Mouse (Mus musculus) layer of hippocampus, adult 2 months (tissue): ENCODE data around the gene Nradd. TPM values are rescaled to one million over a fixed set of nuclear protein-coding genes. Genes with fewer than 3 reads are reported as not detected.

Experiments used
- DNase-seq, 2 experiments: peaks; one replicate each; pipeline ENCODE4 v3.0.0; 2022; ENCODE audit warnings: low spot score in 2 of 2
- H3K27ac ChIP-seq: fragments of 200-600 bp; 2 replicates; pipeline ENCODE4 v1.8.1; 2022
- H3K4me3 ChIP-seq: fragments of 200-600 bp; 2 replicates; pipeline ENCODE4 v1.8.1; 2022; ENCODE audit warnings: mild to moderate bottlenecking
- CTCF ChIP-seq: fragments of 200-600 bp; conservative IDR thresholded peaks from 2 replicates; pipeline ENCODE4 v1.8.1; 2022; ENCODE audit warnings: antibody characterized with exemption, mild to moderate bottlenecking, moderate library complexity
- total RNA-seq, 2 experiments: library from RNA; stranded (reverse); gene quantifications; 2 replicates each; pipeline ENCODE4 v1.2.3; 2021

Gene Nradd
- total RNA-seq, 2 experiments from 2014 or later = 1.9 to 3.4 TPM

DNA sequence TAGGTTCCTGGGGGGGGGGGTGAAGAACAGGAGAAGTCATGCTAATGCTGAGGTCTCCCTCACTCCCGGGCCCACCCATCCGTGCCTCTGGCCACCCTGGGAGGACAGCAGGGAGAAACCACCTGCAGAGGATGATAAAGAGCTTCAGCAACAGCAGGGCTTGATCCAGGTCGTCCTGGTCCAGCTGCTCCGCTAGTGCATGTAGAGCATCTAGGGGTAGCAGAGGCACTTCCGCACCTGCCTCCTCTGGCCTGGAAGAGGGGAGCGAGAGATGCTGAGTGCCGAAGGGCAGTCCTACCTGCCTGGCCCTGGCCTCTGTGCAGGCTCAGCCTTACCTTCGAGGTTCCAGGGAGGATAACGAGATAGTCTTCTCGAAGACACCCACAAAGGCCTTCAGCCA is 20.0 kb upstream of the Nradd start:
- no peak for TF ChIP-seq CTCF
- Histone ChIP-seq H3K27ac (no peak overlapping the region), H3K4me3 (no peak overlapping the region)
- DNase-seq = no peak

DNA sequence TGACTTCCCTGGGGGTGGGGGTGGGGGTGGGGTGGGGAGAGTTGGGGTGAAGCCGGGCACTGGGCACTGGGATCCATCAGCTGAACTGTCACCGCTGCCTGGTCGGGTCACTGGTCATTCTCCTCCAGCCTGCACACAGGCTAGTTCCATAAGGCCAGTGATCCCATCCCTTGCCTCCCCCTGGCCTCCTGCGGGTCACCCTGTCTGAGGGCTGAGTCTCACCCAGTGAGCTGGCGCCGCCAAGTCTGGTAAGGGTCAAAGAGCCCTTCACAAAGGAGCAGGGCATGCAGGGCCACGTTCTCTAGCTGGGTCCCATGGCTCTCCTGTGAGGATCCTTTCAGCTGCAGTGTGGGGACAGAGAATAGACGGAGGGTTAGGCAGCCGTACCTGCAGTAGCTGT is 19.5 kb upstream of the Nradd start:
- H3K27ac ChIP-seq = no peak overlapping the region
- no peak overlapping the region for H3K4me3 ChIP-seq
- TF ChIP-seq CTCF = no peak
- no peak for DNase-seq

DNA sequence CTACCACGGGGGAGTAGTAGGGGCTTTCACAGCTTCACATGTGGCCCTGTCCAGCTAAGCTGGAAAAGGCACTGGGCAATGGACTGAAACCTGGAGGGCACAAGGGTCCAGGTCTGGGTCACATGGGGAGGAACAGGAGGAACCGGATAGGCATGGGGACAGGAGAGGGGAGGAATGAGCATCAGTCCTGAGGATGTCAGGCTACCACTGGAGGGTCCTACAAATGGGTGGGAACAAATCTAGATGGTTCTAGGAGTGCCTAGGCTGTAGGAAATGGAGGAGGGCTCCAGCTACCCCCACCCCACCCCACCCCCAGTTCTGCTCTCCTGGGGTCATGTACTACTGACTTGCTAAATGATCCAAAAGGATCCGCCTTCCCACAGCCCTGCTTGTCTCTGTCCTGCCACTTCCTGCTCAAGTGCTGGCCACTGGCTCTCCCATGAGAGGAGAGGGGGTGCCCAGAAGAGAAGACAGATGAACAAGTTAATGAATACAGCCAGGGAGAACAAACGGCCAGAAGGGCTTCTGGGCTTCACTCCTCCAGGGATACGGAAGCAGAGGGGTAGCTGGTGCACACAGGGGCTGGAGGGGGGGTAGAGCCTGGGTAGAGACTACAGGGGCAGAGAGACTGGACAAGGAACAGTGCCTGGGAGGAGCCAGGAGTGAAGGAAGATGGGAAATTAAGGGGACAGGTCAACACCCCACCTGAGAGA is 18.7 kb upstream of the Nradd start:
- no peak overlapping the region for H3K4me3 ChIP-seq
- H3K27ac ChIP-seq = no peak overlapping the region
- DNase-seq = no peak
- no peak for TF ChIP-seq CTCF

DNA sequence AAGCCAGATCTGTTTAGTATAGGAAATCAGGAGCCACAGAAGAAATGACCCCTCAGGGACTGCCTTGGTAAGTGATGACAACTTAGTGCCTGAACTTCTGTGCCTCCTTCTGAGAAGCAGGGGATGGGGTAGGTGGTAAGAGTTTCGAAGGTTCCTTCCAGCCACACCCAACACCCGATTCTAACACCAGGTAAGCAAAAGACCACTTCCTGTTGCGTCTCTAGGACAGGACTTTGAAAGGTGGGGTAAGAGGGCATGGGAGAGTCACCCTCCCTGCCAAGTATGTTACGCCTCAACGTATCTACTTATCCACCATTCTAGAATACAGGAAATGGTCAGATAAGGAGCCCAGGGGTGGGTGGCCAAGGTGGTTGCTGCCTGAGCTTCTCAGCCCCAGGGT is 16.8 kb upstream of the Nradd start:
- Histone ChIP-seq H3K27ac (no peak overlapping the region), H3K4me3 (no peak overlapping the region)
- no peak for DNase-seq
- TF ChIP-seq CTCF = no peak

DNA sequence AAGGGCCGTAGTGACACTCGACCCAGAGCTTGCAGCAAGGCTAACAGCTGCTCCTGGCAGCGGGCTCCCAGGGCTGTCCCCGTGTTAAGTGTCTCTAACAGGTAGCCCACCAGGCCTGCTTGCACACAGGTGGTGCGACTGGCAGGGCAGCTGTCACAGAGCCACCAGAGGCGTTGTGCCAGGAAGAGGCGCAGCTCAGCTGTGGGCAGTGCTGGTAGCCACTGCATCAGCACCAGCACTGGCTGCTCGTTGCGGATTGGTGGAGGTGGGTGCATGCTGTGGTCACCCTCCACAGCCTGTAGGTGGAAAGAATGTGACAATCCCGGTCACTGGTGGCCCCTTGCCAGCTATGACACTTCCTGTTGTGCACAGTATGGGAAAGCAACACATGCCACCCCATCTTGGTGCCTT is 14.4 kb upstream of the Nradd start:
- no peak for DNase-seq
- no peak overlapping the region for H3K4me3 ChIP-seq
- TF ChIP-seq CTCF = no peak
- no peak overlapping the region for H3K27ac ChIP-seq

DNA sequence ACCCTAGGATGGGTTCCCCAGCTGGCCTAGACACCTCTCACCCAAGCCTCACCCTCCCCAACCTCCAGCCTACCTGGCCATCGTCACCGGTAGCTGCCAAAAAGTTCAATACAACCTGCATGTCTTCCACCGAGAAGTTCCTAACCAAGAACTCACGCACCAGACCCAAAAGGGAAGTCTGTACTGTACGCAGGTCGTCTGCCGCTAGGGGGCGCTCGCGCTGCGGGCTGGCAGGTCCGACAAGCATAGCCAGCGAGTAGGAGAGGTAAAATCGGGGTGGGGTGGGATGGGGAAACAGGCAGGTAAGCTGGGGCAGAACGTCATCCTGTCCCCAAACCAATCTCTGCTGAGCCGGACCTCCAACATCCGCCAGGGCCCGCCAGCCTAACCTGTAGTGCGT is 11.0 kb upstream of the Nradd start:
- peak; percentile 86 for TF ChIP-seq CTCF

DNA sequence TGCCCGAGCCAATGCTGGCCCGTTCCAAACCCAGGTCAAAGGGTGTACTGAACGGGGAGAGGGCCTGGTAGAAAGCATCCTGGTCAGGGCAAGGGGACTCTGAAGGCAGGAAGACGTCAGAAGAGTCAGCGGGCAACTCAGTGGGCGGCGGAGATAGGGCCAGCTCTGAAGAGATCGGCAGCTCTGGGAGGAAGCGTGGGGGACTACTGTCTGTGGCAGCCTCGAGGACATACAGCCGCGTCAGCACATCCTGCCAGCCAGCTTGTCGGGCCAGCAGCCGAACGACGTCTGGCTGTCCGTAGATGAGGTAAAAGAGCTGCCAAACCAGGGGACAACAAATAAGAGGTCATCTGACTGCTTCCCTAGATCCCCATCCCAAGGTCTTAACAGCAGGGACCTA is 9.6 kb upstream of the Nradd start:
- DNase-seq = no peak
- no peak for TF ChIP-seq CTCF
- no peak overlapping the region for H3K4me3 ChIP-seq
- 0 out of 2 replicates have a peak overlapping the region, but pooled peaks have one; percentile 18 for H3K27ac ChIP-seq

More for the DNA sequence above, 11.0 kb upstream of the Nradd start:
- peak; percentile 79 to 93 for DNase-seq
- Histone ChIP-seq H3K4me3 (no peak overlapping the region), H3K27ac (no peak overlapping the region)

DNA sequence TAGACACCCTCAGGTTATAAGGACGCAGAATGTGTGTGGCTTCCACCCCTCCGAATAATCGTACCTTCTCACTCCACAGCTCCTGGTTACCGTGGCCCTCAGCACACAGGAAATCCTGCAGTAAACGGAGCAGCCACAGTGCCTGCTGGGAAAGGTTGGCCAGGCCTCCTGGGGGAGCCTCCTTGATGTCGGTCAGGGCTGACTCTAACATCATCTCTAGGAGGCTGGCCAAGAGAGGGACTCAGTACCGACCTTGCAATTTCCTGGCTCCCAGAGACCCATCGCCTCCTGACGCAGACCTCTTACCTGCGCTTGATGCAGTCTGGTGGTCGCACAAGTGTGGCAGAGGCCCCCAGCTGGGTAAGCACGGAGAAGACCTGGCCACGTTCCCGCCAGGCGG is 8.4 kb upstream of the Nradd start:
- TF ChIP-seq CTCF = no peak
- Histone ChIP-seq H3K27ac (no peak overlapping the region), H3K4me3 (no peak overlapping the region)
- DNase-seq = no peak

DNA sequence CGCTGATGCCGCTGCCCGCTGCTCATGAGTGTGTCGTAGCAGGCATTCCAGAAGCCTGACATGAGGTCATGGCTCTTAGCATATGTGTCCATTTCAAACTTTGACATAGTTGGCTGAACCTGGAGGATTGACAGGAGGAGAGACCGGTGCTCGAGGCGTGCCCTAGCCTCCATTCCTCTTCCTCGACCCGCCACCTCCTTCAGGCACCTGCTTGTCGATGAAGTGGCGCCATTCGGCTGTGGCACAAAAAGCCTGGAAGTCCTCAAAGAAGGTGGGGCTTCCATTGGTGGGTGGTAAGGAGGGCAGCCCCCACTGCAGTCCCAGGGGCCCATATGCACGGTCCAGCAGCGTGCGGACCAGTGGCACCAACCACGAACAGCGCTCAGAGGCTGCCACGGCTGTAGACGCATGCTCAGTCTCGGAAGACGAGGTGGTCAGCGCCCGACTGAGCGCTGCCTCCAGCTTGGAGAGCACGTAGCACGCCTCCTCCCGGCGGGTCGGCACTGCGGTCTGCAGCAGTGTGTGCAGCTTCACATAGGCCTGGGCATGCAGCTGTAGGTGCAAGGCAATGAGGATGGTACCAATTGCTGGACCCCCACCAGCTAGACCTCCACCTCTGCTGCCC is 7.5 kb upstream of the Nradd start:
- DNase-seq = no peak

DNA sequence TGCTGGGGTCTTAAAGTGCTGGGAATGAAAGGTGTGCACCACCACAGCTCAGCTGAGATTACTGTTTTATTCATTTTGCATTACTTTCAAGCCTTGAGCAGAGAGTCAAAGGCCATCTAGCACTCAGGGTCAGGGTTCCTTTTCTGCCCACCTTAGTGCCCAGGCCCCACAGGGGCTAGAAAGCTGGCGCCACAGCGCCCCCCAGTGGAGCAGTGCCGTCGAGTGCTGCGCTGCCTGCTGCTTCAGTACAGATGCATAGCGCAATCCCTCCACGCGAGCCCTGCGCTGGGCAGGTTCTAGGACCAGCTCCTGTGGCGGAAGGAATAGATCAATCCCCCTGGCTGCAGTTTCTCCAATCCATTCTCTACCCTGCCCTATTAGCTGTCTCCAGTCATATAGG is 6.9 kb upstream of the Nradd start:
- Histone ChIP-seq H3K4me3 (no peak overlapping the region), H3K27ac (no peak overlapping the region)
- peak in 1 of 2 experiments; percentile 70 for DNase-seq
- TF ChIP-seq CTCF = peak; percentile 84

More for the DNA sequence above, 7.5 kb upstream of the Nradd start:
- no peak overlapping the region for H3K4me3 ChIP-seq
- no peak; the same call in none of the 2 replicates for TF ChIP-seq CTCF
- H3K27ac ChIP-seq = no peak overlapping the region

DNA sequence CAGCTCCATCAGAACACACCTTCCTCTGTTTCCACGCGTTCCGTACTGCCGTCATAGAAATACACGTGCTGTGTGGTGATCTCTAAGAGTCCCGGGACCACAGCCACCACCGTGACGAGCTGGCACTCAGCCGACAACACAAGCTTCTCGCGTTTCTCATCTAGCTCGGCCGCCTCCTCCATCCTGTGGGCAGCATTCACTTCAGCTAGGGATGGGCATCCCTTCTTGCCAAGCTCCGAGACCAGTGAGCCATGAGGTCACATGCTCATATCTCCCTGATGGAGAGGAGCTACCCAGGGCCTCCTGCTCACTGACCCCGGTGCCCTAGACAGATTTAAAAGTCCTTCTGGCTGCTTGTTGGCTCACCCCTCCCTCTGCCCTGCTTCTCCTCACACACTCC is 5.9 kb upstream of the Nradd start:
- H3K4me3 ChIP-seq = no peak overlapping the region
- no peak for TF ChIP-seq CTCF
- no peak for DNase-seq

DNA sequence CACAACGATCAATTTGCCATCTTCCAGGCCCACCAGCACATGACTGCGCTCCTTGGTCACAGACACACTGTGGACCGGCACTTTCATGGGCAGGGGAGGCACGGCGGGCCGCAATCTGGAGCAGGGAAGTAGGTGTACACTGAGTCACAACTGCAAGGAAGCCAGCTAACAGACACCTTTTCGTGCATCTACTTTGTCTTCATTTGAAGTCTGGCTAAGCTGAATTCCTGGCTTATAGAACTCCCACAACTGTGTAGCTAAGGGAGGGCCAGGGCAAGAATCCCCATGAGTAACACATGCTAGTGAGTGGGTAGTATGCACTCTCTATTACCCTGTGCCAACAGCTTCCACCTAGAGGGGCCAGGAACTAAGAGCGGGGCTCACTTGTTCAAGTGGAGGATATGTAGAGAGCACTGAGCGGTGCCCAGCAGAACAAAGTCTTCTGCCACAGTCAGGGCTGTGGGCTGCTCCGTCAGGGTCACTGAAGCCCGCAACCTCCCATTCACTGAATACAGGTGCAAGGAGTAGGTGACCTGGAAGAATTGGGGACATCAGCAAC is 1.2 kb upstream of the Nradd start:
- H3K27ac ChIP-seq = peak overlapping the region; percentile 81
- no peak for DNase-seq

More for the DNA sequence above, 5.9 kb upstream of the Nradd start:
- no peak overlapping the region for H3K27ac ChIP-seq

DNA sequence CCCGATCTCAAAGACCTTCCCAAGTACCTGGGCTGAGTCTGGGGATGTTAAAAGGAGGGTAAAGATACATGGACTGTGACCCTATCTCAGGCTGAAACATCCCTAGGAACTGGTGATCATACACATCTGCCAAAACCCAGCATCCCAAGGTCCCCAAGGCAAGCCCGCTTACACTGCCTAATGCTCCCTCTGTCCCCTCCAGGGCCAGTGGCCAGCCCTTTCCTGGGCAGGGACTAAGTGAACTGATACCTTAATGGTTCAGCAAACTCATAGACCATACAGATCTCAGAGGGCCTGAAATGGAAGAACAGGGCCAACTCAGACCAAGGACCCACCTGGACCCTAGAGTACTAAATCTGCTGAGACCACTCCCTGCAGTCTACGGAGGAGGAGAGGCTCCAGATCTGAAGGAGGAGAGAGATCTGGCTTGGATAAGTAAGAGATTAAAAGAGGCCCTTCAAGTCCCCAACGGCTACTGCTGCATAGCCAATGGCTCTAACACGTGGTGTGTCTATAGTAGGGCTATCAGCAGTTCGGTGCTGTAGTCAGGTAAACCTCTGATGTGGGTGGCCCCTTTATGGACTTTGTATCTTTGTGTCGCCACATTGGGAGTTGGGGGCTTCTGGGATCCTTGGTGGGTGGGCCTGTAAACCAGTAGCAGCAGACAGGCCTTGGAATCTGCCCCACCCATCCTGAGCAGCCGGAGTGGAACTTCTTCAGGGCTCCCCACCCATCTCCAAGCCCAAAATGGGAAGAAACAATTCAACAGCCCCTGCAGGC is 646 bp downstream of the Nradd start:
- Histone ChIP-seq H3K4me3 (peak overlapping the region; percentile 59), H3K27ac (peak overlapping the region; percentile 81)
- TF ChIP-seq CTCF = no peak
- DNase-seq = no peak

More for the DNA sequence above, 1.2 kb upstream of the Nradd start:
- peak overlapping the region; percentile 59 for H3K4me3 ChIP-seq
- no peak for TF ChIP-seq CTCF
